Mouse (Mus musculus): ENCODE data around the gene Atg16l2. TPM values are rescaled to one million over a fixed set of nuclear protein-coding genes. Genes with fewer than 3 reads are reported as not detected.

The Atg16l2 gene
- polyA plus RNA-seq (2012; rRNA removed) = 62.9 and 86.0 TPM in 2 replicates

DNA sequence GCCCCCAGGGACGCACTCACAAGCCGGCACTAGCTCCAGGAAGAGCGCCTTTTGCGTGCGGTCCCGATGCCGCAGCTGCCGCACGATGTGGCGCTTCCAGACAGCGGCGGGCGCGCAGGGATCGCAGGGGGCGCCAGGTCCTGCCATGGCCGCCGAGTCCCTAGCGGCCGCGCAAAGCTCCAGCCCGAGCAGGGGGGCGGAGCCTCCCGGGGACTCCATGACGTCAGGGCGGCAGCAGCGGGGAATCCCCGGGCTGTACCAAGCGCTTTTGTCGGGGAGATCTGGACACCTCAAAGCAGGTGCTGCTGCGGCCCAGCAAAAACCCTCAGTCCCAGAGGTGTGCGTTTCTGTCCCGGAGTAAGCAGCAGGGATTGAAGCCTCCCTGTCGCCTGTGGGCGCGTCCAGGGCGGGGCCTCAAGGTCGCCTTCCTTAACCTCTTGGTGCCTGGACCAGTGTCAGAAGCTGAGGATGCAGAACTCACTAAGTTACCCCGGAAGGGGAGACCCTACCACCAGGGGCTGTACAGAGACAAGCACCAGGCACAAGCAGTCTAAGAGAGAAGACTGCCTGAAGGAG lies at the start of gene Atg16l2:
Gene Atg16l2, minus strand, starts transcription at position 371 of the 576 bp plus-strand sequence.
- peak; percentile 94 to 98 for DNase-seq (ENCODE audit: low read depth in 1 of 2, low spot score in 2 of 2)
- H3K4me1 ChIP-seq (ENCODE audit: control insufficient read depth, insufficient read depth, insufficient read length) = peaks cover 12% of the 10 kb centered on the region; the same call in 1 of the 2 replicates
- peak within 1 kb of the TSS; percentile 79 for H3K4me3 ChIP-seq (ENCODE audit: extremely low read depth, insufficient read depth, insufficient read length)
- H3K36me3 ChIP-seq (ENCODE audit: control insufficient read depth, insufficient read depth, low read length) = no peaks in the 10 kb centered on the region
- H3K27ac ChIP-seq (ENCODE audit: insufficient read depth, low read length) = peak within 1 kb of the TSS; percentile 90
- 0% methylated on average over 39 of the region's 39 CpGs for WGBS
- TF ChIP-seq CTCF (IDR thresholded peaks at IDR 0.05; ENCODE audit: extremely low read depth, insufficient read depth, insufficient read length, insufficient replicate concordance) = peak; percentile 39; the same call in 1 of the 2 replicates
- peak; percentile 68 for TF ChIP-seq POLR2A (IDR thresholded peaks at IDR 0.05; ENCODE audit: low read depth, low read length)
- no peaks in the 10 kb centered on the region for H3K27me3 ChIP-seq (ENCODE audit: control insufficient read depth, insufficient read depth, low read length)

- WGBS = 94% methylated on average over 2 of the region's 2 CpGs
- DNase-seq (ENCODE audit: low read depth in 1 of 2, low spot score in 2 of 2) = no peak
- peaks cover 5% of the 10 kb centered on the region; the same call in 1 of the 2 replicates for H3K36me3 ChIP-seq (ENCODE audit: control insufficient read depth, insufficient read depth, low read length)
- H3K27ac ChIP-seq (ENCODE audit: insufficient read depth, low read length) = peak overlapping the region; percentile 12; the same call in 1 of the 2 replicates
- TF ChIP-seq CTCF (IDR thresholded peaks at IDR 0.05; ENCODE audit: extremely low read depth, insufficient read depth, insufficient read length, insufficient replicate concordance) (no peak), POLR2A (IDR thresholded peaks at IDR 0.05; ENCODE audit: low read depth, low read length) (no peak)
- no peaks in the 10 kb centered on the region for H3K27me3 ChIP-seq (ENCODE audit: control insufficient read depth, insufficient read depth, low read length)
- peaks cover 25% of the 10 kb centered on the region for H3K4me1 ChIP-seq (ENCODE audit: control insufficient read depth, insufficient read depth, insufficient read length)
- H3K4me3 ChIP-seq (ENCODE audit: extremely low read depth, insufficient read depth, insufficient read length) = 0 out of 2 replicates have a peak overlapping the region, but pooled peaks have one; percentile 0
Observed at GRCm38 (mm10) chr7:101349861-101350260, 47.8 kb upstream of the Atg16l2 start.

DNA sequence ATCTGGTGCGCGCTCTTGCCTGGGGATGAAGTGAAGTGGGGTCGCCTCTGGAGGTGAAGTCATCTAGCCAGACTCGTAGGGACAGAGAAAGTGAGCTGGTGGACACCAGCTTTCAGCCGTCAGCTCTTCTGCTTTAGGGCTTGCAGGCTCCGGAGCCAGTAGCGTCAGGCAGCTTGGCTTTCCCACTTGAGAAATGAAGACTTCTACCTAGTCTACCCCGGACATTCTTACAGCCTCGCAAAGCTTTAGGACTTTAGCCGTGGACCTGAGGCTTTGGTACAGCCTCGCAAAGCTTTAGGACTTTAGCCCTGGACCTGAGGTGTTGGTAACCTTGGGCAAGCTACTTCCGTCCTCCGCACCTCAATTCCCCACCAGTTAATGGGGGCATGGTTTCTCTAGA lies 46.3 kb upstream of the Atg16l2 start:
- Histone ChIP-seq H3K27ac (ENCODE audit: insufficient read depth, low read length) (peak overlapping the region; percentile 69), H3K4me1 (ENCODE audit: control insufficient read depth, insufficient read depth, insufficient read length) (peaks cover 27% of the 10 kb centered on the region), H3K4me3 (ENCODE audit: extremely low read depth, insufficient read depth, insufficient read length) (peak overlapping the region; percentile 78), H3K27me3 (ENCODE audit: control insufficient read depth, insufficient read depth, low read length) (no peaks in the 10 kb centered on the region), H3K36me3 (ENCODE audit: control insufficient read depth, insufficient read depth, low read length) (peaks cover 5% of the 10 kb centered on the region; the same call in 1 of the 2 replicates)
- TF ChIP-seq CTCF (IDR thresholded peaks at IDR 0.05; ENCODE audit: extremely low read depth, insufficient read depth, insufficient read length, insufficient replicate concordance) (no peak), POLR2A (IDR thresholded peaks at IDR 0.05; ENCODE audit: low read depth, low read length) (no peak)
- 2% methylated on average over 13 of the region's 13 CpGs for WGBS
- no peak for DNase-seq (ENCODE audit: low read depth in 1 of 2, low spot score in 2 of 2)

DNA sequence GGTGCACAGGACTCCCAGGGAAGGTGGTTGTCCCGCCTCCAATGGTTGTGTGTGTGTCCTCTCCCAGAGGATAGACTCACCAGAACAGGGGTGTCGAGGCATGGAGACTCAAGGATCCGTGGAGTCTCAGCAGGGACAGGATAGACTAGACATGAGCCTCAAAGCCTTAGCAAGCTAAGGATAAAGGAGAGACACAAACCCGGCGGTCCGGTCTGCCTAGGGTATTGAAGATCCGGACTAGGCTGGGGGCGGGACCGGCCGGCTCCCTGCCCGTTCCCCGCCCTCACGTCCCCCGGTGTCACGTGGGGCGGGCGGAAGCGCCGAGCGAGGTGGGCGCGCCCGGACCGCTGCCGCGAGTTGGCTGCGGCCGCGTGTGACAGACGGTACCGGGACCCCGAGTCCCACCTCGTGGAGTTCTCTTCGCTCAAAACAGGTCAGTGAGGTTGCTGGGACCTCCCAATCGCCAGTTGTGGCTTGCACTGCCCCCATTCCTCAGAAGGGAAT lies 45.8 kb upstream of the Atg16l2 start, which contains the start of gene Arap1:
Gene Arap1, plus strand, starts transcription at position 301 of the 504 bp plus-strand sequence.
- peaks cover 5% of the 10 kb centered on the region; the same call in 1 of the 2 replicates for H3K36me3 ChIP-seq (ENCODE audit: control insufficient read depth, insufficient read depth, low read length)

GRCm38 (mm10) chr7:101346991-101347390 lies 44.9 kb upstream of the Atg16l2 start:
- Histone ChIP-seq H3K4me3 (ENCODE audit: extremely low read depth, insufficient read depth, insufficient read length) (no peak overlapping the region), H3K27ac (ENCODE audit: insufficient read depth, low read length) (no peak overlapping the region), H3K27me3 (ENCODE audit: control insufficient read depth, insufficient read depth, low read length) (no peaks in the 10 kb centered on the region), H3K36me3 (ENCODE audit: control insufficient read depth, insufficient read depth, low read length) (peaks cover 3% of the 10 kb centered on the region; the same call in 1 of the 2 replicates), H3K4me1 (ENCODE audit: control insufficient read depth, insufficient read depth, insufficient read length) (peaks cover 25% of the 10 kb centered on the region)
- no peak for DNase-seq (ENCODE audit: low read depth in 1 of 2, low spot score in 2 of 2)
- WGBS = 88% methylated on average over 2 of the region's 2 CpGs
- no peak for TF ChIP-seq POLR2A (IDR thresholded peaks at IDR 0.05; ENCODE audit: low read depth, low read length)
- TF ChIP-seq CTCF (IDR thresholded peaks at IDR 0.05; ENCODE audit: extremely low read depth, insufficient read depth, insufficient read length, insufficient replicate concordance) = no peak

More for the DNA sequence above, 45.8 kb upstream of the Atg16l2 start, which contains the start of gene Arap1:
- peak within 1 kb of the TSS; percentile 72 for H3K27ac ChIP-seq (ENCODE audit: insufficient read depth, low read length)
- H3K4me3 ChIP-seq (ENCODE audit: extremely low read depth, insufficient read depth, insufficient read length) = peak within 1 kb of the TSS; percentile 78
- no peaks in the 10 kb centered on the region for H3K27me3 ChIP-seq (ENCODE audit: control insufficient read depth, insufficient read depth, low read length)
- H3K4me1 ChIP-seq (ENCODE audit: control insufficient read depth, insufficient read depth, insufficient read length) = peaks cover 28% of the 10 kb centered on the region
- TF ChIP-seq CTCF (IDR thresholded peaks at IDR 0.05; ENCODE audit: extremely low read depth, insufficient read depth, insufficient read length, insufficient replicate concordance) = no peak
- peak; percentile 64 for TF ChIP-seq POLR2A (IDR thresholded peaks at IDR 0.05; ENCODE audit: low read depth, low read length)
- DNase-seq (ENCODE audit: low read depth in 1 of 2, low spot score in 2 of 2) = peak; percentile 45 to 79
- WGBS = 1% methylated on average over 32 of the region's 35 CpGs

- no peak for DNase-seq (ENCODE audit: low read depth in 1 of 2, low spot score in 2 of 2)
- Histone ChIP-seq H3K27me3 (ENCODE audit: control insufficient read depth, insufficient read depth, low read length) (no peaks in the 10 kb centered on the region), H3K4me3 (ENCODE audit: extremely low read depth, insufficient read depth, insufficient read length) (no peak overlapping the region), H3K4me1 (ENCODE audit: control insufficient read depth, insufficient read depth, insufficient read length) (peaks cover 25% of the 10 kb centered on the region; the same call in 1 of the 2 replicates), H3K36me3 (ENCODE audit: control insufficient read depth, insufficient read depth, low read length) (peaks cover 2% of the 10 kb centered on the region; the same call in 1 of the 2 replicates), H3K27ac (ENCODE audit: insufficient read depth, low read length) (no peak overlapping the region)
- 89% methylated on average over 4 of the region's 4 CpGs for WGBS
- no peak for TF ChIP-seq CTCF (IDR thresholded peaks at IDR 0.05; ENCODE audit: extremely low read depth, insufficient read depth, insufficient read length, insufficient replicate concordance)
- TF ChIP-seq POLR2A (IDR thresholded peaks at IDR 0.05; ENCODE audit: low read depth, low read length) = no peak
Observed at GRCm38 (mm10) chr7:101344892-101345291, 42.8 kb upstream of the Atg16l2 start.
